Mouse (Mus musculus): Measurements from ENCODE around the gene Birc5. TPM values are rescaled to one million over a fixed set of nuclear protein-coding genes. Genes with fewer than 3 reads are reported as not detected.

The Birc5 gene
- total and polyA plus RNA-seq, 3 experiments, result 193 to 289 (median 270) TPM

DNA sequence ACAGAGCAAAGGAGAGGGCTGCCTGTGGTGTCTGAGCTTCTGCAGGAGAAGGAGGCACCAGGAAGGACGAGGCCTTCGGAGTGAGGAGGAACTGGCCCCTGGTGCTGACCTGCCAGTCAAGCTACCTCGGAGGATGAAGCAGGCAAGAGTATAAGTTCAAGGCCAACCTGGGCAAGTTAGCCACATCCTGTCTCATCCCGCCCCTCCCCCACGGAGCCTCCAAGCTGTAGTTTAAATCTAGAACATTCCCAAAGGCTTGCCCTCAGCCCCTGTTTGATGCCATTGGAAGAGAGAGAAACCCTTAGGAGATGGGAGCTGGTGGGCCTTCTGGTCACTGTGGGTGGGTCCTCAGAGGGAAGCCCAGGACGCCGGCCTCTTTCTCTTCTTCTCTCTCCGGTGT, 55.4 kb downstream of the Birc5 start:
- Histone ChIP-seq H3K9me3 (replicated peaks; ENCODE audit: low read length) (peaks cover 10% of the 10 kb centered on the region), H3K27me3 (replicated peaks) (peaks cover 38% of the 10 kb centered on the region), H3K79me2 (replicated peaks; ENCODE audit: control insufficient read depth, extremely low read depth, insufficient read depth, poor library complexity, severe bottlenecking) (no peaks in the 10 kb centered on the region), H3K9ac (ENCODE audit: insufficient read depth, low read depth) (no peak overlapping the region), H3K4me2 (ENCODE audit: insufficient read depth, low read depth, poor library complexity, severe bottlenecking) (no peak overlapping the region), H3K27ac (ENCODE audit: insufficient read depth, low read depth) (no peak overlapping the region), H3K4me1 (ENCODE audit: control insufficient read depth in 1 of 2, insufficient read depth in 2 of 2) (peaks cover 16 to 31% of the 10 kb centered on the region in 2 experiments), H3K36me3 (replicated peaks in 1 of 2; ENCODE audit: control insufficient read depth in 1 of 2, insufficient read depth in 1 of 2, low read length in 1 of 2) (no peaks in the 10 kb centered on the region), H3K4me3 (replicated peaks in 1 of 3; ENCODE audit: low read depth in 2 of 3, low read length in 2 of 3, poor library complexity in 1 of 3) (no peak overlapping the region)
- in situ Hi-C loops (cut with MboI; ENCODE audit: low pct_ligation_motif_present, low pct_unique_long_range_greater_than_20kb, low sequenced_read_pairs), result no loop called here
- no peak for TF ChIP-seq ZMIZ1 (IDR thresholded peaks at IDR 0.05; ENCODE audit: low read depth, low read length)
- TF ChIP-seq MAX (IDR thresholded peaks at IDR 0.05; ENCODE audit: low read length), result no peak
- TF ChIP-seq IRF4 (IDR thresholded peaks at IDR 0.05; ENCODE audit: low read depth, low read length), result no peak
- TF ChIP-seq MXI1 (IDR thresholded peaks at IDR 0.05; ENCODE audit: low read depth, low read length), result no peak
- no peak for TF ChIP-seq NELFE (IDR thresholded peaks at IDR 0.05; ENCODE audit: low read depth, low read length)
- no peak for TF ChIP-seq MEF2A (IDR thresholded peaks at IDR 0.05; ENCODE audit: borderline replicate concordance, low read depth, low read length)
- no peak for TF ChIP-seq BHLHE40 (IDR thresholded peaks at IDR 0.05; ENCODE audit: low read depth, low read length)
- no peak for TF ChIP-seq ELF1 (IDR thresholded peaks at IDR 0.05; ENCODE audit: low read depth, low read length)
- no peak for TF ChIP-seq MYC (IDR thresholded peaks at IDR 0.05; ENCODE audit: low read depth, low read length)
- no peak for TF ChIP-seq HCFC1 (IDR thresholded peaks at IDR 0.05; ENCODE audit: low read depth, low read length)
- no peak for TF ChIP-seq USF2 (conservative IDR thresholded peaks at IDR 0.05; ENCODE audit: low read depth, low read length)
- no peak for TF ChIP-seq MAFK (IDR thresholded peaks at IDR 0.05; ENCODE audit: insufficient replicate concordance, low read length)
- TF ChIP-seq NRF1 (IDR thresholded peaks at IDR 0.05; ENCODE audit: low read depth, low read length), result no peak
- no peak for TF ChIP-seq ZC3H11A (IDR thresholded peaks at IDR 0.05; ENCODE audit: low read depth, low read length)
- no peak for TF ChIP-seq POLR2AphosphoS2 (IDR thresholded peaks at IDR 0.05; ENCODE audit: low read depth, low read length)
- TF ChIP-seq JUND (conservative IDR thresholded peaks at IDR 0.05; ENCODE audit: low read depth, low read length), result no peak
- TF ChIP-seq E2F4 (IDR thresholded peaks at IDR 0.05; ENCODE audit: insufficient replicate concordance, low read depth, low read length), result no peak
- no peak for TF ChIP-seq CHD2 (IDR thresholded peaks at IDR 0.05; ENCODE audit: low read length)
- dilution Hi-C loops (cut with MboI; ENCODE audit: extremely low pct_ligation_motif_present, extremely low pct_unique_long_range_greater_than_20kb, low sequenced_read_pairs), result no loop called here
- no peak for DNase-seq (ENCODE audit: extremely low read depth)

Other genes starting within 250 kb of the Birc5 start
- 16.7 and 17.2 TPM in 2 replicates for gene Tnrc6c, start 195.0 kb upstream of the Birc5 start, total RNA-seq (2012; rRNA removed)
- 6.1 and 6.9 TPM in 2 replicates for gene Tnrc6c, start 195.0 kb upstream of the Birc5 start, total RNA-seq (2014; rRNA removed)
- gene Tnrc6c, start 195.0 kb upstream of the Birc5 start, polyA plus RNA-seq (2012; ENCODE audit: insufficient read length, low read depth), result 12.2 and 12.8 TPM in 2 replicates
- 4.0 and 6.1 TPM in 2 replicates for gene Tmc8, start 67.2 kb upstream of the Birc5 start, total RNA-seq (2012; rRNA removed)
- 1.4 and 2.2 TPM in 2 replicates for gene Tmc8, start 67.2 kb upstream of the Birc5 start, total RNA-seq (2014; rRNA removed)
- gene Tmc8, start 67.2 kb upstream of the Birc5 start, polyA plus RNA-seq (2012; ENCODE audit: insufficient read length, low read depth), result 8.8 and 9.8 TPM in 2 replicates
- gene Tmc6, start 67.1 kb upstream of the Birc5 start, total RNA-seq (2012; rRNA removed), result 24.8 and 26.8 TPM in 2 replicates
- 16.3 and 16.8 TPM in 2 replicates for gene Tmc6, start 67.1 kb upstream of the Birc5 start, total RNA-seq (2014; rRNA removed)
- gene Tmc6, start 67.1 kb upstream of the Birc5 start, polyA plus RNA-seq (2012; ENCODE audit: insufficient read length, low read depth), result 28.4 and 30.0 TPM in 2 replicates
- gene 6030468B19Rik, start 51.6 kb upstream of the Birc5 start, total RNA-seq (2012; rRNA removed), result 0.46 and 0.93 TPM in 2 replicates
- gene 6030468B19Rik, start 51.6 kb upstream of the Birc5 start, total RNA-seq (2014; rRNA removed), result 1.3 and 1.5 TPM in 2 replicates
- 1.4 and 1.7 TPM in 2 replicates for gene 6030468B19Rik, start 51.6 kb upstream of the Birc5 start, polyA plus RNA-seq (2012; ENCODE audit: insufficient read length, low read depth)
- 0.59 and 1.0 TPM in 2 replicates for gene Gm20708, start 39.6 kb upstream of the Birc5 start, total RNA-seq (2012; rRNA removed)
- 0.50 TPM in 1 of 2 replicates, not detected in the other for gene Gm20708, start 39.6 kb upstream of the Birc5 start, total RNA-seq (2014; rRNA removed)
- 0.80 and 1.6 TPM in 2 replicates for gene Gm20708, start 39.6 kb upstream of the Birc5 start, polyA plus RNA-seq (2012; ENCODE audit: insufficient read length, low read depth)
- gene Syngr2, start 39.6 kb upstream of the Birc5 start, total RNA-seq (2012; rRNA removed), result 362 and 409 TPM in 2 replicates
- 395 and 553 TPM in 2 replicates for gene Syngr2, start 39.6 kb upstream of the Birc5 start, total RNA-seq (2014; rRNA removed)
- gene Syngr2, start 39.6 kb upstream of the Birc5 start, polyA plus RNA-seq (2012; ENCODE audit: insufficient read length, low read depth), result 513 and 654 TPM in 2 replicates
- 6.8 and 7.3 TPM in 2 replicates for gene Afmid, start 23.3 kb upstream of the Birc5 start, total RNA-seq (2012; rRNA removed)
- gene Afmid, start 23.3 kb upstream of the Birc5 start, total RNA-seq (2014; rRNA removed), result 5.0 and 5.7 TPM in 2 replicates
- gene Afmid, start 23.3 kb upstream of the Birc5 start, polyA plus RNA-seq (2012; ENCODE audit: insufficient read length, low read depth), result 7.1 and 7.5 TPM in 2 replicates
- 235 and 236 TPM in 2 replicates for gene Tk1, start 23.2 kb upstream of the Birc5 start, total RNA-seq (2012; rRNA removed)
- 146 and 149 TPM in 2 replicates for gene Tk1, start 23.2 kb upstream of the Birc5 start, total RNA-seq (2014; rRNA removed)
- 158 and 179 TPM in 2 replicates for gene Tk1, start 23.2 kb upstream of the Birc5 start, polyA plus RNA-seq (2012; ENCODE audit: insufficient read length, low read depth)
- not detected in 2 replicates for gene Tmem235, start 11.5 kb downstream of the Birc5 start, total RNA-seq (2012; rRNA removed)
- not detected in 2 replicates for gene Tmem235, start 11.5 kb downstream of the Birc5 start, total RNA-seq (2014; rRNA removed)
- gene Tmem235, start 11.5 kb downstream of the Birc5 start, polyA plus RNA-seq (2012; ENCODE audit: insufficient read length, low read depth), result not detected in 2 replicates
- not detected in 2 replicates for gene Tha1, start 24.2 kb downstream of the Birc5 start, total RNA-seq (2012; rRNA removed)
- gene Tha1, start 24.2 kb downstream of the Birc5 start, total RNA-seq (2014; rRNA removed), result not detected in 2 replicates
- gene Tha1, start 24.2 kb downstream of the Birc5 start, polyA plus RNA-seq (2012; ENCODE audit: insufficient read length, low read depth), result not detected in 2 replicates
- gene Socs3, start 120.8 kb downstream of the Birc5 start, total RNA-seq (2012; rRNA removed), result 2.5 and 4.7 TPM in 2 replicates
- 1.1 and 1.2 TPM in 2 replicates for gene Socs3, start 120.8 kb downstream of the Birc5 start, total RNA-seq (2014; rRNA removed)
- gene Socs3, start 120.8 kb downstream of the Birc5 start, polyA plus RNA-seq (2012; ENCODE audit: insufficient read length, low read depth), result 0.83 and 1.1 TPM in 2 replicates
- gene Pgs1, start 137.0 kb downstream of the Birc5 start, total RNA-seq (2012; rRNA removed), result 60.5 and 64.5 TPM in 2 replicates
- gene Pgs1, start 137.0 kb downstream of the Birc5 start, total RNA-seq (2014; rRNA removed), result 38.1 and 39.8 TPM in 2 replicates
- gene Pgs1, start 137.0 kb downstream of the Birc5 start, polyA plus RNA-seq (2012; ENCODE audit: insufficient read length, low read depth), result 50.4 and 50.8 TPM in 2 replicates

Measured in CH12.LX (cell line).